Mouse (Mus musculus) megakaryocyte, embryonic 14.5 days (primary cell): ENCODE results near the gene Ankfn1. TPM values are rescaled to one million over a fixed set of nuclear protein-coding genes. Genes with fewer than 3 reads are reported as not detected.

Experiments used
- H3K27me3 ChIP-seq: replicated peaks from 2 replicates; pipeline ENCODE3; 2012; ENCODE audit warnings: inconsistent platforms
- H3K36me3 ChIP-seq: replicated peaks from 2 replicates; pipeline ENCODE3; 2012; ENCODE audit warnings: low read length, inconsistent platforms, mixed read lengths
- H3K4me1 ChIP-seq: 2 replicates; pipeline ENCODE4 v1.6.1; 2012; ENCODE audit warnings: inconsistent platforms
- H3K4me3 ChIP-seq: replicated peaks from 2 replicates; pipeline ENCODE3; 2012; ENCODE audit warnings: moderate library complexity, mild to moderate bottlenecking, inconsistent platforms
- H3K9me3 ChIP-seq: 2 replicates; pipeline ENCODE4 v1.6.1; 2012; ENCODE audit warnings: inconsistent platforms
- FLI1 ChIP-seq: IDR thresholded peaks from 2 replicates; pipeline ENCODE4 v1.6.1; 2012; ENCODE audit warnings: low read length, inconsistent platforms, mixed read lengths
- GATA1 ChIP-seq: IDR thresholded peaks from 3 replicates; pipeline ENCODE4 v1.6.1; 2012; ENCODE audit warnings: mixed read lengths, low read length, inconsistent platforms, borderline replicate concordance
- polyA plus RNA-seq: library from polyadenylated mRNA; stranded (reverse); fragments of >175 nt; gene quantifications from 2 replicates; pipeline ENCODE4 v1.2.3, GENCODE M21; 2012; ENCODE audit warnings: low replicate concordance; ENCODE audit not compliant: insufficient read depth

The Ankfn1 gene
- polyA plus RNA-seq, 1 experiment: 0.56 TPM

DNA sequence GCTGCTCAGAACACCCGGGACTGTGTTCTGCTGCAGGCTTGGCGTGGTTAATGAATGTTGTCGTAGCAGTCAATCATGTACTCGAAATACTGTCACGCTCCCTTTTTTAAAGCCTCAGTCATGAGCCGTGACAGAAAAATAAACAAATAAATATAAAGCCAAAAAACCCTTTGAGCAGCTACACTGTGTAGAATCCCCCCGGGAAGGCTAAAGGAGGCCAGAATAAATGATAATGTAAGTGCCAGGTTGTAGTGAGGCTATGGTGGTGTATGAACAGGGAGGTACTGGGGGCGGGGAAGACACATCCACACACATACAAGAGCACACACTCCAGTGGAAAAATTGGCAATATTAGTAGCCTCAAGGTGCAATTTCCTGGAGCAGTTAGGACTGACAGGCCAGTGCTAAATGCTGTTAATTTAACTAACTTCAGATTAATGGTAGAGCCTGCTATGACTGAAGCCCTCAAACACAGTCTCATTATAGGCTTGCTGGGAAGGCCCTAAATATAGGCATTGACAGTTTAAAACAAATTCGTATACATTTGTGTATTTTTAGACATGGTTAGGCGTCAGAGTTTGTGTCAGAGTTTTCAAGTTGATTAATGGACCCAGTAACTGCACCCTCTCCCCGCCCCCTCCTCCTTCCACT is 270.7 kb downstream of the Ankfn1 start:
- no peaks in the 10 kb centered on the region for H3K27me3 ChIP-seq
- H3K4me1 ChIP-seq: no peaks in the 10 kb centered on the region
- peaks cover 11% of the 10 kb centered on the region for H3K9me3 ChIP-seq
- TF ChIP-seq GATA1 (no peak), FLI1 (no peak)
- no peaks in the 10 kb centered on the region for H3K36me3 ChIP-seq
- no peak overlapping the region for H3K4me3 ChIP-seq

DNA sequence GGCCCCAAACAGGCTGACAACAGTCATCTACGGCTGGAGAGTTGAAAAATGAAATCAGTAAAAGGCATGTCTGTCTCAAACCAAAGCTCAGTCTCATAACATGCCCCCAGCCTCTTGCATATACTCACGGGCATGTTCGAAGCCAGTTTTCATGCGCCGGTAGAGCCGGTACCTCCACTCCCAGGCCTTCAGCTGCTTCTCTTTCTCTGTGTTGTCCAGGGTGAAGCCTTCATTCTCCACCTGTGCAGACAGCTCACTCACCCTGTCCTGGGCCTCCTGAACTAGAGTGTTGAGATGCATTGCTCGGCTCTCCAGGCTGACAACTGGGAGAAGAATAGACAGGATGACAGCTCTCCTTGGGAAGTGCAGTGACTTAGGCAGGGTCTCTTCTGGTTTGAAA is 272.4 kb downstream of the Ankfn1 start:
- Histone ChIP-seq H3K9me3 (peaks cover 11% of the 10 kb centered on the region), H3K4me1 (no peaks in the 10 kb centered on the region), H3K27me3 (no peaks in the 10 kb centered on the region), H3K4me3 (no peak overlapping the region), H3K36me3 (no peaks in the 10 kb centered on the region)
- TF ChIP-seq GATA1 (no peak), FLI1 (no peak)

DNA sequence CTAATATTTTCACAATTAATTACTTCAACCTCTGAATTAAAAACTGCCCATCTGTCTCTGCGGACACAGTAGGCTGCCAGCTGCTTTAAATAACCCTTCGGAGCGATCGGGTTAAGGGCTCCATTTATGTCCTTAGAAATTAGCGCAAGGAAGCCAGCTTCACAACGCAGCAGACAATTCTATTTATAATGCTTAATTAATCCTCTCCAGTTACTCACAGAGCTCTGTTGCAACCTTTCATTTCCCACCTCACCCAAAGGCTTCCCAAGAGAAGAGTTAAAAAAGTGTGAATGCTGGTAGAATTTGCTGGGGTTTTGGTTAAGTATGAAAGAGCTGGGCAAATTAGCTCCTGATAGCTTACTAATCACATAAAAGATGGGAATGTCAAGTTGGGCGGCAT is 275.7 kb downstream of the Ankfn1 start:
- Histone ChIP-seq H3K27me3 (no peaks in the 10 kb centered on the region), H3K36me3 (no peaks in the 10 kb centered on the region), H3K4me3 (no peak overlapping the region), H3K9me3 (peaks cover 11% of the 10 kb centered on the region), H3K4me1 (no peaks in the 10 kb centered on the region)
- TF ChIP-seq FLI1: no peak
- no peak for TF ChIP-seq GATA1

DNA sequence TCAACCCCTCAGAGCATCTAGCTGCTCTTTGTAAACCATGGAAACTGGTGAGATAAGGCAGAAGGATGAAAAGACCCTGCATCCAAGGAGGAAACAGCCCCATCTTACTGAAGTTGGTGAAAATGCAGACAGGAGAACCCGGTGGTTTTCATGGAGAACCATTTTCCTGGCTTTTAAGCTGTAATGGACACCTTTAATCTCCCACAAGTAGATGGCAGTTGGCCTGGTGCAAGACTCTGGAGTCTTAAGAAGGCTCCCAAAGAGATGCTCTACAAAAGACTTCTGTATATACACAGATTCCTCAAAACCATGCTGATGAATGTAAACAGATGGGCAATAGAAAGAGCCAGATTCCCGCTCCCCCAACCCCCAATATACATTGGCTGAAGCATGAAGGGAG is 276.5 kb downstream of the Ankfn1 start:
- Histone ChIP-seq H3K9me3 (peaks cover 13% of the 10 kb centered on the region), H3K4me1 (no peaks in the 10 kb centered on the region)

DNA sequence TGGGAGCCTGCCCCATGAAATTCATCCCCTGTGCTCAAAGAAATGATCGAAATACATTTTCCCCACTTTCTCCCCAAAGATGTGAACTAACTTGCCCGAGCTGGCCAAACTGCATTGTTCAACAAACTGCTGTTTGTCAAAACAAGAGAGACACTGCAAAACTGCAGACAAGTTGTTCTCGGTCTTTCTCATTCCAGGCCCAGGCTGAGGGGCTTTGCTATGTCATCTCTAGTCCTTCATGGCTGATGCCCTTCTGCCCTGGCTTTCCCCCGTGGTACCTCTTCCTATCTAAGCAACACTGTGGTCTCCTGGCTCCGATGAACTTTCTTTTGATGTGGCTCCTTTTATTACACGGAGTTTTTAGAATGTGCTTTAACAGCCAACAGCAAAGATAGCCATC is 296.4 kb downstream of the Ankfn1 start:
- Histone ChIP-seq H3K4me3 (no peak overlapping the region), H3K36me3 (no peaks in the 10 kb centered on the region), H3K9me3 (no peaks in the 10 kb centered on the region), H3K27me3 (no peaks in the 10 kb centered on the region), H3K4me1 (no peaks in the 10 kb centered on the region)
- TF ChIP-seq GATA1 (no peak), FLI1 (no peak)

More for the DNA sequence above, 276.5 kb downstream of the Ankfn1 start:
- Histone ChIP-seq H3K36me3 (no peaks in the 10 kb centered on the region), H3K4me3 (no peak overlapping the region), H3K27me3 (no peaks in the 10 kb centered on the region)
- no peak for TF ChIP-seq GATA1
- TF ChIP-seq FLI1: no peak

DNA sequence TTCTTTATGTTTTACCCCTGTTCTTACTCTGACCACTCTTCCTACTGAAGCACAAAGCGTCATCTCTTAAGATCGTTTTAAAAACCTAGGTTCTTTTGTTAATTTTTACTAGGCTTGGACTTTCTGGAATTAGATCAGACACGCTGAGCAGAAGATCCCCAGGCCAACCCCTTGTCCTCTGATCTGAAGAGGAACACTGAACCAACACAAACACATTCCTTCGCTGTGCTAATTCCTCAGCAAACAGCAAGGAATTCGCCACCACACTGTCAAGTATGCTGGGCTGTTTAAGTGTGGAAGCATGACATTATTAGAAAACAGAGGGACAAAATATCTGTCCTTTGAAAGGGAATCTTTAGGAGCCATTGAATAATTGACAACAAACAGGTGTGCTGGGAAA is 300.5 kb downstream of the Ankfn1 start:
- Histone ChIP-seq H3K36me3 (no peaks in the 10 kb centered on the region), H3K9me3 (no peaks in the 10 kb centered on the region), H3K27me3 (no peaks in the 10 kb centered on the region), H3K4me1 (no peaks in the 10 kb centered on the region), H3K4me3 (no peak overlapping the region)
- TF ChIP-seq GATA1 (no peak), FLI1 (no peak)

DNA sequence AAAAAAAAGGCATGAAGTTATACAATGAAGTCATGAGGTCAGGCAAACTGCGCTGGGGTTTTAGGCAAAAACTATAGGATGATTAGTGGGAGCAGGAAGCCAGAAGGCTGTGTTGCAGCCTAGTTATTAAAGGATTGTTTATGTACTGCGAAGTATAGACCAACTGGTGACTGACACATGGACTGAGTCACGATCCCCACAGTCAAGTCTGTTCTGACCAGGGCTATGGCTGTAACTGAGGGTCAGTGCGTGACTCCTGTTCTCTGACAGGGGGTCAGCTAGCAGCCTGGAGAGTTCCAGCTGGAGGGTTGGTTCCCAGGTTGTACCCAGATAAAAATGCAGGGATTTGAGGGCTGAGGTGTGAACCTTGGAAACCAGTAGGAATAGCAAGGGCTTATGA is 301.4 kb downstream of the Ankfn1 start:
- no peaks in the 10 kb centered on the region for H3K36me3 ChIP-seq
- no peak for TF ChIP-seq FLI1

DNA sequence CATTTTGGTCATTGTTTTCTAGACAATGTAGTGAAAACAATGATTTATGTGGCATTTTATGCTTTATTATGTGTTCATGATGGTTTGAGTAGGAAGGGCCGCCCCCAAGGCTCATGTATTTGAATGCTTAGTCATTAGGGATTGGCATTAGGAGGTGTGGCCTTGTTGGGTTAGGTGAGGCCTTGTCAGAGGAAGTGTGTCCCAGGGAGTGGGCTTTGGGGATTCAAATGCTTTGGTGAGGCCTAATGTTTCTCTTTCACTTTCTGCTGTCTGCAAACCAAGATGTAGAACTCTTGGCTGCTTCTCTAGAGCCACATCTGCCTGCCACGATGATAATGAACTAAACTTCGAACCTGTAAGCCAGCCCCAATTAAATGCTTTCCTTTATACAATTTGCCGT is 304.6 kb downstream of the Ankfn1 start:
- peaks cover 3% of the 10 kb centered on the region; the same call in 1 of the 2 replicates for H3K9me3 ChIP-seq
- TF ChIP-seq GATA1: no peak
- no peak for TF ChIP-seq FLI1
- no peaks in the 10 kb centered on the region for H3K27me3 ChIP-seq
- H3K4me3 ChIP-seq: no peak overlapping the region
- no peaks in the 10 kb centered on the region for H3K4me1 ChIP-seq
- no peaks in the 10 kb centered on the region for H3K36me3 ChIP-seq

More for the DNA sequence above, 301.4 kb downstream of the Ankfn1 start:
- Histone ChIP-seq H3K4me1 (no peaks in the 10 kb centered on the region), H3K27me3 (no peaks in the 10 kb centered on the region), H3K9me3 (0 out of 2 replicates have a peak, but pooled peaks cover 3% of the 10 kb centered on the region), H3K4me3 (no peak overlapping the region)

DNA sequence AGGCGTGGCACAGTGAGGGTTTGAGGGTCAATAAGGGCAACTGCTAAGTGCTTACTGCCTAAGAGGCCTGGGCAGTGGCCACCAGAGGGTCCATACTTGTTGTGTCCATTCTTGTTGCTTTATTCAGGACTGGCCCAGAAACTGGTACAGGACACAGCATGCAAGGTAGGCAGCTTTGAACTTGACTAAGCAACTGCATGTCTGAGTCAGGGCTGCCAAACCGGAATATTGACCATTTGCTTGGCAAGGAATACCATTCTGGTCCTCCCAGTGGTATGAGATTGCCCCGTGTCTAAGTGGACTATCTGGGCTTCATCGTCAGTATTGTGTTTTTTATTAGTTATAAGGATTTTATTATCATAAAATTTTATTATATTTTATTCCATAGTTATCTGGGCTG is 312.1 kb downstream of the Ankfn1 start:
- H3K4me1 ChIP-seq: no peaks in the 10 kb centered on the region
- no peaks in the 10 kb centered on the region for H3K36me3 ChIP-seq
- H3K4me3 ChIP-seq: no peak overlapping the region
- H3K27me3 ChIP-seq: no peaks in the 10 kb centered on the region
- TF ChIP-seq FLI1 (no peak), GATA1 (no peak)
- H3K9me3 ChIP-seq: no peaks in the 10 kb centered on the region; the same call in 1 of the 2 replicates

DNA sequence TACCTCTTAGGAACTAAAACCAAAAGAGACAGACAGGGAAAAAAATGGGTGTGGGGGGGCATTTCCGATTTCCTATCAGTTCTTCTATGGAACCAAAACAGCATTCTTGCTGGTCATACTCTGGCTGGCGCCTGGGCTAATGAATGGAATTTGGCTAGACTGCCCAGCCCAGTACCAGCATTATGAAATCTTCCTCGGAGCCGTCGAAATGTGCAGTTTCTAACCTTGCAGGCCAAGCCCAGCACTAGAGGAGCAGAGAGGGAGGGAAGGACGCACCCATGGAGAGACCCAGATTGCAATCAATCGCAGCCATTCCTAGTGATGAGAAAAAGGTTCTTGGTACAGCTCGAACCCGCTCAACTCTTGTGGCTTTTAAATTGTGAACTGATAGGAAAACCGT is 315.2 kb downstream of the Ankfn1 start:
- Histone ChIP-seq H3K9me3 (no peaks in the 10 kb centered on the region), H3K4me1 (no peaks in the 10 kb centered on the region), H3K36me3 (no peaks in the 10 kb centered on the region), H3K27me3 (no peaks in the 10 kb centered on the region), H3K4me3 (no peak overlapping the region)
- no peak for TF ChIP-seq GATA1
- no peak for TF ChIP-seq FLI1

DNA sequence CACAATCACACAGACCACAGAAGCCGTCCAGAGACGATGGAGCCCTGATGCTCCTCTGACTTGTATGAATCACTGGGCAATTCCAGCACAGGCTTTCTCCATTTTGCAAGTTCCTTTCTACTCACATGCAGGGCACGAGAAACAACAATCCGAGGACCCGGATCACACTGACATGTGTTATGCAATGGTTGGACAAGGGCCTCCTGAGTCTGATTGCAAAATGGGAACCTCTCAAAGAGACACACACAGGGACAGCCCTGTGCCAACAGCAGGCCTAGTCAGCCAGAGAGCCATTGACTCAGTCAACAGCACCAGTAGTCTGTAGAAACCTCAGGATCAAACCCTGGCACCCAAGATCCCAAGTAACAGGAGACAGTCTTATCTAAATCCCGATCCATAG is 318.0 kb downstream of the Ankfn1 start:
- no peak overlapping the region for H3K4me3 ChIP-seq
- no peaks in the 10 kb centered on the region for H3K9me3 ChIP-seq
- H3K36me3 ChIP-seq: no peaks in the 10 kb centered on the region
- no peaks in the 10 kb centered on the region for H3K27me3 ChIP-seq
- TF ChIP-seq GATA1: no peak
- TF ChIP-seq FLI1: no peak
- no peaks in the 10 kb centered on the region for H3K4me1 ChIP-seq
